Mouse (Mus musculus) adrenal gland, adult 18-20 months (tissue): ENCODE results near the gene Lpo. TPM values are rescaled to one million over a fixed set of nuclear protein-coding genes. Genes with fewer than 3 reads are reported as not detected.

Experiments used
- DNase-seq, 2 experiments: peaks; one replicate each; pipeline ENCODE4 v3.0.0; 2021 to 2022; ENCODE audit warnings: low spot score in 2 of 2
- microRNA-seq, 2 experiments: library from miRNA; unstranded; fragments of <30 nt; microRNA quantifications; one replicate each; pipeline ENCODE4 v1.2.0; 2021; ENCODE audit warnings: borderline number of aligned reads in 2 of 2
- total RNA-seq, 2 experiments: library from RNA; stranded (reverse); gene quantifications; 1 replicate in 1 of 2; 2 replicates in 1 of 2; pipeline ENCODE4 v1.2.3; 2021

Gene Lpo
- total RNA-seq, 2 experiments from 2014 or later, result not detected

GRCm38 (mm10) chr11:87759609-87760005 is 68.5 kb downstream of the Lpo start:
- DNase-seq, result no peak

GRCm38 (mm10) chr11:87758957-87759608 is 69.0 kb downstream of the Lpo start:
- DNase-seq, result no peak

GRCm38 (mm10) chr11:87758161-87758911 is 69.8 kb downstream of the Lpo start:
- no peak for DNase-seq

- no peak for DNase-seq
These were observed 70.8 kb downstream of the Lpo start for GRCm38 (mm10) chr11:87757001-87757954.

Small RNAs within 50 kb of the gene (microRNA-seq; reads per million reads assigned to microRNA genes)
- gene Mir142 (0 reads per million in 2 experiments), gene Mir142b (0 reads per million in 2 experiments)

Other genes starting within 250 kb of the Lpo start
- 10 to 100 TPM; 25.6 to 29.7 TPM for gene Mtmr4, start 236.1 kb downstream of the Lpo start, total RNA-seq
- under 1 TPM; 0.06 to 0.07 TPM for gene Hsf5, start 211.1 kb downstream of the Lpo start, total RNA-seq
- gene Rnf43, start 165.6 kb downstream of the Lpo start, total RNA-seq, result 1 to 10 TPM; 4.7 to 5.1 TPM
- gene Supt4a, start 90.7 kb downstream of the Lpo start, total RNA-seq, result 10 to 100 TPM; 65.5 to 72.4 TPM
- gene Tspoap1, start 67.7 kb downstream of the Lpo start, total RNA-seq, result 1 to 10 TPM; 7.6 to 9.5 TPM
- gene Mpo, start 34.7 kb downstream of the Lpo start, total RNA-seq, result not detected
- 1 to 10 TPM; 5.9 to 8.9 TPM for gene Mks1, start 24.9 kb upstream of the Lpo start, total RNA-seq
- gene Epx, start 47.2 kb upstream of the Lpo start, total RNA-seq, result not detected
- gene Olfr462, start 64.0 kb upstream of the Lpo start, total RNA-seq, result not detected
- not detected for gene Olfr463, start 69.1 kb upstream of the Lpo start, total RNA-seq
- gene Olfr464, start 92.7 kb upstream of the Lpo start, total RNA-seq, result not detected
- gene Dynll2, start 159.2 kb upstream of the Lpo start, total RNA-seq, result 100 to 1,000 TPM; 222 to 233 TPM
- gene Srsf1, start 219.1 kb upstream of the Lpo start, total RNA-seq, result 100 to 1,000 TPM; 219 TPM
- 10 to 100 TPM; 42.4 to 44.5 TPM for gene Vezf1, start 240.0 kb upstream of the Lpo start, total RNA-seq